Mouse (Mus musculus): ENCODE measurements around the gene Eif4h. TPM values are rescaled to one million over a fixed set of nuclear protein-coding genes. Genes with fewer than 3 reads are reported as not detected.
A peak's percentile ranks its signal among the peaks of the same experiment; 100 is the strongest.
"Not testable (repeated sequence)": the region's sequence is repeated elsewhere in the genome, so short reads cannot be mapped to it uniquely, and the experiment has no call there.

Gene Eif4h
- 100 to 1,000 TPM; 241 to 258 (median 257) TPM for total RNA-seq (2022)

DNA sequence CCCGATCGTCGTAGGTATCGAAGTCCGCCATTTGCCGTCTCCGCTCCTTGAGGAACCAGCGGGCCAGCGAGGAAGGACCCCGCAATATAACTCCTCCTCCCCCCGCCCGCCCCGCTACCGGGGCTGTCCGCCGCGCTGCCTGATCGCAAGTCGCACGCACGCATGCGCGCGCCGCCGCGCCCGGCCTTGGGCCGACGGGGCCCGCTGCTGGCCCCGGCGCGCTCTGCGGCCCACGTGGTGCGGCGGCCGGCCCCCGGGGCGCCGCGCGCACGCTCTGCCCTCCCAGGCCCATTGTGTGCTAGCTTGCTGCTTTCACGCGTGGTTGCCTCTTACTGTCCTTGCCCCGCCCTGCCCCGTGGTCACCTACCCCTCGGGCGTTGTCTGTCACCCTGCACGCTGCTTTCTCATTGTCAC, at the start of gene Eif4h:
Eif4h (minus strand) TSS at position 222 of the 414 bp plus-strand sequence.
- peak; percentile 94 for DNase-seq

DNA sequence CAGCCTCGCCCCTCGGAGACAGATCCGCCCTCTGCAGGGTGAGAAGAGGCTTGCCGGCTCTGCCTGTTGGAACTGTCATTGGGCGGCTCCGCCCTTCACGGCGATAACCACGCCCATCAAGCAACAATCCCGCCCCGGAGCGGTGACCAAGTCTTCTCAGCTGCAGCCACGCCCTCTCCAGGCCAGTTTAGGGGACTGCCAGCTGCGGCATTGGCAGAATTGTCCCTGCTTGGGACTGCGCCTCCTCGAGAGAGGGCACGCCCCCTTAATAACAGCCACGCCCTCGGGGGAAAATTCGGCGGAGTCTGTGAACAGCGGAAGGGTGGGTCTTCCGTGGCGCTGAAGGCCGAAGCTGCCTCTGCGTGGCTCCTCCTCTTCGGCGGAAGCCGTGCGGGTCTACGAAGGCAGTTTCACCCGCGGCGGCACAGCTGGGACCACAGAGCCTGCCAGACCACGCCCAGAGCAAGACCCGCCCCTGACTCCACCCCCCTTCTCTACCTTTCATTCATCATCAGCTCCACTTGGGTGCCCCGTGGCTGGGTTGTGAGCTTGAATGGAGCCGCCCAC, 49.5 kb upstream of the Eif4h start:
- DNase-seq = peak; percentile 100

DNA sequence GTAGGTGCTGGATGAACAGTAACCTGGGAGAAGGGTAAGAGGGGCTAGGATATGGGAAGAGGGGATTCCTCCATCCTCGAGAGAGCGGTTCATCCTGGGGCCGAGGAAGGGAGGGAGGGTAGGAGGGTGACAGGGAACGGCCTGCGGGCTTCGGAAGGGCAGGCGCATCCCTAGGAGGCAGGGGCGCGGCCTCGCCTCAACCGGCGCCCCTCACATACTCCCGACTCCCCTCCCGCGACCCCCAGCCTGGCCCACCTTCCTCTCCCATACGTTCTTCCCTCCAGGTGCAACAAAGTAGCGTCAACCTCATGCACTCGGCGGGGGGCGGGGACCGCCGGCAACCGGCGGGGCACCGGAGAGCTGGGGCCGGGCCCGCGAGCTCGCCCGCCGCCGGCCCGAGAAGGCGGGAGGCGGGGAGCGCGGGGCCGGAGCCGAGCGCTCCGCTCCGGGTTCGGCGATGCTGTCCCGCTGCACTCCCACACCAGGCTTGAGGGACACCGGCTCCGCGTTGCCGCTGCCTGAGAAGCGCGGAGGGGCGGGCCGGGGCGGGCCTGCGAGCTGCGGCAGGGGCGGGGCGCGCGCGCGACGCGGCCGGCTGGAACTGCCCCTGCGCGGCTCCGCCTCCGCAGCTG, 48.9 kb upstream of the Eif4h start, which contains the start of gene Limk1:
Limk1 (minus strand) TSS at position 513 of the 632 bp plus-strand sequence.
- DNase-seq = no peak

DNA sequence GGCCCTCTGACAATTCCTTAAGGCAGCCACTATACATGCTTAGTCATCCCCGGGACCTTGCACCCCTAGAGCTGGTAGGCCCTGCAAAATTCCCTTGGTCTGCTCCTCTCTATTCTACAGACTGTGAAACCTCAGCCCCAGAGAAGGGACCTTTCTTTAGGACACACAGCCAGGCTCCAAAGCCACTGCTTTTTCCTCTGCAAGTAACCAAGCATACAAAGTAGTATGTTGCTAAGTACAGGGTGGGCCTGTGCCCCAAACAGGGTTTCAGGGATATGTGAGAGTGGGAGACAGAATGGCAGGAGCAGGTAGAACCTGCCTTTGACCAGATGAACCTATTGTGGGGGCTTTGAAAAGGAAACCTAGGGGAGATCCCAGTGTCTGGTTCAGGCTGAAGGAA, 47.9 kb upstream of the Eif4h start:
- DNase-seq = no peak

DNA sequence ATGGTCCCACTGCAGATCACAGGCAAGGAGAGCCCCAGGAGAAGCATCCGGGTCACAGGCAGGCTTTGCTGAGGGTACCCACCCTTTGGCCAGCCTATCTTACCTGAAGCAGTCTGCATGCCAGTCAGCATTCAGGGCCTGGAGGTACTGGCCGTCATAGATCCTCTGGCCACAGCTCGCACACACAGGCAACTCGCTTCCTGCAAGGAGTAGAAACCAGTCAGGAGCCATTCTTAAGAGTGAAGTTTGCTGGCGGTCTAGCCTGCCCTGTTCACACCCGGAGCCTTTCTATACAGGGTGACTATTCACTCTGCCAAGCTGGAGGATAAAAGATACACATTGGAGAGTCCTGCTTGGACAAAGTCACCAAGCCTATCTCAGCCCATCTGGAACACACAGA, 47.3 kb upstream of the Eif4h start:
- DNase-seq = no peak

DNA sequence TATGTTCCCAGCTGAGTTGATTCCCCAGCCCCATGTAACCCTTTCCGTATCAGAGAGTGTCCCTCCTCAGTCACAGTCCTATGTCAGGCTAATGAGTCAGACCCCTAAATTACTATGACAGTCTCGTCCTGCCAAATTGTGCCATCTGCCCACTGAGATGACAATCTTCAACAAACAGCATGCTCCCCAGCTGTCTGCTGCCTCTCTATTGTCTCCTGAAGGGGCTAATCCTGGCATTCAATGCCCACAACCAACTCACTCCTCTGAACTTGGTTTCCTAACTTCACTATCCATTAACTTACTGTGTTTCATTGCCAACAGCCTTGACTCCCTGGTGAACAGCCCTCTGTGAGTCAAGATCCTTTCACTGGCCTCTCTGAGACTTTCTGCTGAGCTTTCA, 45.1 kb upstream of the Eif4h start:
- DNase-seq = no peak

DNA sequence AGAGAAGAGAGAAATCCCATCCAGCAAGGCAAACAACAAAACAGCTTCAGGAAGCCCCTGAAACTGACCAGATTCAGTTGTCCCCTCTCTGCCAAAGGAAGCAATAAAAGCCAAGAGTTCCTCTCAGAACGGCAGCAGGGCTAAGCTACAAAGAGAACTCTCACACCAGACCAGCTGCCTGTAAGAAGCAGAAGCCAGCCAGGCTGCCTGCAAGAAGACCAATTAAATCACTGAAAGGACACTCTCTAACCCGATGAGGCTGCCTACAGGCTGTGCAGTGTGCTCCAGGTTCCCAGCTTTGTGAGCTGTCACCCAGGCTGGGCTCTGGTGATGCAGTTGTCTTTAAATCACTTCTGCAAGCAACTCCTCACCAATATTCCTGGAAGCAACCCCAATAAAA, 44.5 kb upstream of the Eif4h start:
- DNase-seq = no peak

DNA sequence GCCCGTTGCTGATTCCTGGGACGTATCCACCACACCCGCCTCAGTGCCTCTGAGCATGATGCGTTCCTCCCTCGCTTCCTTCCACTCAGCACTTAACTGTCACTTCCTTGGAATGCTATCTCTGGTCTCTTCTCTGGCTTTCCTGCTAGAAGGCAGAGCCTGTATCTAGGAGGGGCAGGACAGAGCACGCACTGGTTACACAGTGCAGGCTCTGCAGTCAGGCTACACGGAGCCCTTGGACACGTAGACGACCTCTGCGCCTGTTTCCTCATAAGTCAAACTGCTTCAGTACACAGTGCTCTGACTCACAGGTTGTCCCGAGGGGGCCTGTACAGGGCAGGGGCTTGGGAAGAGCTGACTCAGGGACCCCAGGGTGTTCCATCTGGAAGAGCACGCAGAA, 40.9 kb upstream of the Eif4h start:
- DNase-seq = no peak

DNA sequence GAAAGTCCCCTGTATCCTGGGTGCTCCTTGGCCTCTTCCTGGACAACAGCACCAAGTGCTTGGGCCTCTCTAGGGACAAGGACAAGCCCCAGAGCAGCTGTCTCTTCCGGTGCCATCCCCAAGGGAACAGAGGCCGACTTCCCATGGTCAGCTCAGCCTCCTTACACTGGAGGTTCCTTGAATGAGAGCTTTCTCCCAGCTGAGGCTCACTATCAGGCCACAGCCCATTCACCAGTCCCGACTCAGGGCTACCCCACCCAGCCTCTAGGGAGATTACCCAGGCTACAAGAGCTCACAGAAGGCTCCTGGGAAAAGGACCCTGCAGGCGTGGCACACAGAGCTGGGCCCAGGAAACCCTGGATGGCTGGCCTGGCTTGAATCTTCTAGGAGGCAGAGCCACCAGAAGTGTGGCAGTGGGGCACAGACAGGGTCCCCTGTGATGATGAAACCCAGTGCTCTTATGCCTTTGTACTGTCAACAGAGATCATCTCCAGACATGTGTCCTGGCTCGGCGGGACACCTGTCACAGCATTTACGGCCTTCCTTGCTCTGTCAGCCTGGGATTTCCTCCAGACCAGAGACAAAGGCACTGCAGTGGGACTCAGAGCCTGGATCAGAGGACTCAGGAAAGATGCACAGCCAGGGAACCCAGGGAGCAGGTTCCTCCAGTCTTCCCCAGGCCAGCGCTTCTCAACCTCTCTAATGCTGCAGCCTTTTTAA, 39.7 kb upstream of the Eif4h start:
- no peak for DNase-seq

DNA sequence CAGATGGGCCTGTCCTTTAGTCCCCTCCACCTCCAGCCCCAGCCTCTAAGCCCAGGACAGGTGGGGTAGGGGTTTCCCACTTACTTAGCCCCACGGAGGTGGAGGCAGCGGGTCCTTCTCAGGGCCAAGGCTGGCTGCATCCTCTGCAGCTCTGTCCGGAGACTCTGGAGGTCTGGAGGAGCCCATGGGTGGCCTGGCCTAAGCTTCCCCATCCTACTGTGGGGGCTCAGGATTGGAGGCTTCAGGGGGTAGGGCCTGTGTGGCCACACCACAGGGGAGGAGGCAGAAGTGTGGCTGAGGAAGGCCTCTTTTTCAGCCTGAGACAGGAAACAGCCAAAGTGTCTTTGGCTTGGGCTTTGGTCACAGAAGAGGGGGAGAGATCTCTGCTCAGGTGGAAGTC, 38.7 kb upstream of the Eif4h start:
- no peak for DNase-seq

DNA sequence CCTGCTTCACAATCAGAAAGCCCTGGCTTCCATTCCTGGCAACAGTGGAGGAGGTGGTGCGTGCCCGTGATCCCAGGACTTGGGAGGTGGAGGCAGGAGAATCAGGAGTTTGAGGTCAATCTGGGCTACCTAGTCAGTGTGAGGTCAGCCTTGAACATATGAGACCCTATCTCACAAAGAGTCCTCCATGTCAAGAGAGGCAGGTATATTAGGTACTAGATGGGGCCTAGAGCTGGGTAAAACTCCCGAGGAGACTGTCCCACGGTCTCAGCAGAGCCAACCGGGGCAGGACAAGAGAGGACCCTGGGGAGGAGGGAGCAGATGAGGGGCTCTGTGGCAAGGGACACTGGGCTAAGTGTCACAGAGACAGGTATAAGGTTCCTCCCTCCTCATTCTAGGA, 38.2 kb upstream of the Eif4h start:
- DNase-seq = no peak

DNA sequence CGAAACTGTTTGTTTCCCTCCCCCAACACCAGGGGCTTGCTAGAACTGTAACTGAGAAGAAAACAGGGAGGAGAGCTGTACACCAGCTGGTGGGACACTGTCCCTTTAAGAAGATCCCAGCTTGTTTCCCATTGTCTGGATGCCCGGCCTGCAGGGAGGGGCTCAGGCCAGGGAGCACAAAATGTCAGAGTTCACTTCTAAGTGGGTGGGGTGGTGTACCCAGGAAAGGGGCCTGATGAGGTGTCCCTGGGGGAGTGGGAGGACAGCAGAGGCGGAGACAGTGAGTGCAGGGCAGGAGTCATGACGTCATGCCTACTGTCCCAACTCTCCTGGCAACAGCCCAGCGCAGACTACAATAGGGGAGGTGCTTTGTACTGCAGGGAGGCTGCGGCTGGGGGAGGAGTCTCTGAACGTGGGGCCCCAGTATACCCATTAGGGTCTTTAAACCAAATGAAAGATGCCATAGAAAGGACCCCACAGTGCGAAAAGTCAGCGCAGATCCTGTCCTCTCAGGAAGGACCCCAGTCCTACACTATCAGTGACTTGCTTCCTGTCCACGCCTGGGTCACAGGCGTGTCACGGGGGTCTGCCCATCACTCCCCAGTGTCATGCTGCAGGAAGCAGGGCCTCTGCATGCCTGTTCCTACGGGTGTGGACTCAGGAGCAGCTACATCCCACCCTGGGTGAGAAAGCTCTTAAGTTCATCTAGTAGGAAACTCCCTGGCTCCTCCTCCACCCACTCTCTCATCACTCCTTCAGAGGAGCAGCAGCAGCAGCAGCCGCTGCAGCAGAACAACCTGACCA, 36.9 kb upstream of the Eif4h start:
- peak; percentile 82 for DNase-seq

DNA sequence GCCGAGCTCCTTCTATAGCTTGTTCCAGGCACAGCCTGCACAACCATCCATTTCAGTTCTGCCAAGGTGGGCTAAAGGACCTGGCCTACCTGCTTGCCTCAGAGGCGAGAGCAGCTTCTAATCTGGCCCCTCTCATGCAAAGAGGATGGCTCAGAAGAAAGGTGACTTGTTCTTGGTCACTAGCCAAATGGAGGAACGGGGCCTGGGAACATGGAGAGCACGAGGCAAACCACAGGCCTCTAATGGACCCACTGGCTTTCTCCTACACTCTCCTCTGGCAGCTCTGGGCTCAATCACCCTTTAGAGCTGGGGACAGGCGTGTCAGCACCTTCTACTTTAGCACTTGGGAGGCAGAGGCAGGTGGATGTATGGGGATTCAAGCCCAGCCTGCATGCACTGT, 35.7 kb upstream of the Eif4h start:
- DNase-seq = no peak

DNA sequence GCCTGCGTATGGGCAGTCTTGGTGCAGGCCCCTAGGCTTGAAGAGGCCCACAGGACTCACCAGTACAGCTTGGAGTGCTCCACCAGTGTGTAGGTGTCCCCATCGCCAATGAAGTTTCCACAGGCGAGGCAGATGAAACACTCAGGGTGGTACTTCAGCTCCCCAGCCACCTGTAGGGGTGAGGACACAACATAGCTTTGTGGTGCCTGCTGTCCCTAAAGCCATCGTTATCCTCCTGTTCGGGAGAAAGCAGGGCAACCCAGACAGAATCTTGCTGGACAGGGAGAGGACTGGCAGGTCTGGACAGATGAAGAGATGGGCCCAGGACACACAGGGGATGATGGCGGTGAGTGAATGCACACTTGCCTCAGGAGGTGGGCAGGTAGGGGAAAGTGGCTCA, 33.3 kb upstream of the Eif4h start:
- DNase-seq = no peak

DNA sequence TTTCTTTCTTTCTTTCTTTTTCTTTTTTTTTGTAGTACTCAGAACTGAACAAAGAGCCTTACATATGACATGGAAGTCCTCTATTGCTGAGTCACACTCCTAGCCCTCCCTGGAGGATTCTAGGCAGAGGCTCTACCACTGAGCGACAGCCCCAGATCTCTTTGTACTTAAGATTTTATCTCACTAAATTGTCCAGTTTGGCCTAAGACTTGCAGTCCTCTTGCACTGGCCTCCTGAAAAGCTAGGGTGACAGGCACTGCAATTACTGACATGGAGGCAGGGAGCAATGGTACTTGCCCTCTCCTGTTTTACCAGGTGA, 32.9 kb upstream of the Eif4h start:
- DNase-seq = no peak

DNA sequence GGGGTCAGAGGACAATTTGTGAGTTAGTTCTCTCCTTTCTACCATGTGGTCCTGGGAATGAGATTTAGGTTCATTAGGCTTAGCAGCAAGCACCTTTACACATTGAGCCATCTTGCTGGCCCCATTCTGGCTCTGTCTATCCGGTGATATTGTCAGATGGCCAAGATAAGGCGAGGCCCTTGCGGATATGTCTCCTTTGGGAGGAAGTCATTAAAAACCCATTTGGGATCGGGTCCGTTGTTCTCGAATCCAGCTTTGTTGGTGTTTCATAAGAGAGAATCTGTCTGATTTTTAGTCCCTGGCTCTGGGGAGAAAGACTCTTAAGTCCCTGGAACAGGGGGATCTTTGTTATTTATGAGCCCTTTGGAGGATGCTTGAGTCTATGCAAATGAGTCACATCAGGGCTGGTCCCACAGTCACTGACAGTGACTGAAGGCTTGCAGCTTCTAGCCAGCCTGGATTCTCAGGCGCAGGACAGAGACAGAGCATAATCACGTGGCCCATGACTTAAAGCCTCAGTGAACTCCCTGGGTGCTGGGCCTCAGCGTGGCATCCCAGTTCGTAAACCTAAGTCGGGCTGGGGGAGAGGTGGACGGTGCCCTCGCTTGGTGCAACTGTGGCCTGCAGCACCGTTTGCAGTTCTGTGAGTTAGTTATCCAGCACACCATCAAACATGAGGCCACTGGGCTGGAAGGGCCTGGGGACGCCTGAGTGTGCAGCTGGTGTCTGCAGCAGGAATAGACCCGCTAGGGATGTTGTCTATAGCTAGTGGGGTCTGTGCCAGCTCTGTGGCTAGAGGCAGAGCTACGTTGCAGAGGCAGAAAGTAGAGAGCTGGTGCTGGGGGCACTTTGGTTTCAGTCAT, 32.3 kb upstream of the Eif4h start:
- DNase-seq = no peak

DNA sequence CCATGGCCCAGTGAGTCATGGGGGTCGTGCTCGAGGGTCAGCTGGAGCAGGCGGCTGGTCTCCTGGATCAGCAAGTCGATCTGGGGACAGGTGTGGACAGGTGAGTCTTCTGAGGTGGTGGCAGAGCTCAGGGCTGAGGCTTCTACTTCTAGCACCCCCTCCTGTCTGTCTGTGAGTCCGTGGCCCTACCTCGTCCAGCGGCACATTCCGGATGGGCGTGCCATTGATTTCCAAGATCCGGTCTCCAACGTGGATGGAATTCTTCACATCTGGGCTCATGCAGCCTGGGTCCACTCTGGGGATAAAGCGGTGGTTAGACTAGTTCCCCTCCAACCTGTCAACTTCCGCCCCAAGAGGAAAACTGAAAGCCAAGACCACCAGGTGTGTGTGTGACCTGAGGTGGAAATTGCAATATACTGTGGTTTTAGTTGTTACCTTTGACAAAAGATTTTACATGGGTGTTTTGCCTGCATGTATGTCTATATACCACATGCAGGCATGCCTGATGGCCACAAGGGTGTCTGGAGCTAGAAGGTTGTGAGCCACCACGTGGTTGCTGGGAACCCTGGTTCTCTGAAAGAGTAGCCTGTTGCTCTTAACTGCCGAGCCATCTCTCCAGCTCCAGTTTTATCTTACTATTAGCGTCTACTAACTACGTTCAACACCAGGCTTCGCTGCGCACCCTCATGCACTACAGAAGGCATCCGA, 29.9 kb upstream of the Eif4h start:
- no peak for DNase-seq

DNA sequence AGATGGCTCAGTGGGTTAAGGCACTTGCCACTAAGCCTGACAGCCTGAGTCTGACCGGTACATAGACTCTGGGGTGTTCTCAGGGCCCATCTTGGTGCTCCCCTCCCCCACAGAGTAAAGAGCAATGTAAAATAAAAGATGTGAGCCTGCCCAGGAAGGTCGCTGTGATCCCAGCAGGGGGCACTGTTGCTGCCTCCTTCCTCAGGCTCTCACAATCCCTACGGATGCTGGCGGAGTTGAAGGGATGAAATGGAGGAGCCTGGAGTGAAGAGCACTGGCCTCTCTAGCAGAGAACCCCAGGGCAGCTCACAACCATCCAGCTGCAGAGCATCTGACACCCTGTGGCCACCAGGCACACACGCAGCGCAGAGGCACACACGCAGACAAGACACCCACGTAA, 29.2 kb upstream of the Eif4h start:
- DNase-seq = no peak

DNA sequence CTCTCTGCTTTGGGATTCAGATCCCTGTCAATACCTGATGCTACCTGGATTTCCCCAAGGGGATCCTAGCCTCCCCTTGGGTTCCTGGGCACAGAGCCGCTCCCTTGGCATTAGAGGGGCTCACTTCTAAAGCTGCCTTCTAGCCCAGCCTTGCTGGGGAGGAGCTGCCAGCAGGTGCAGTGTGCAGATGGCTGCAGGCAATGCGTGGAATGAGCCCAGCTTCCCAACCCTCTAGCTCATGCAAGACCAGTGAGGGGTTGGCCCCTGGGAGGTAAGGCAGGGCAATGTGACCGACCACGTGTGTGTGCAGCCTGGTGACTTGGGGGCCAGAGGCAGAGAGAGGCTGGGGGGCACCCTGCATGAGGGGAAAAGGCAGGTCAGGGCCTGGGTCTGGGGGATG, 17.4 kb upstream of the Eif4h start:
- no peak for DNase-seq

DNA sequence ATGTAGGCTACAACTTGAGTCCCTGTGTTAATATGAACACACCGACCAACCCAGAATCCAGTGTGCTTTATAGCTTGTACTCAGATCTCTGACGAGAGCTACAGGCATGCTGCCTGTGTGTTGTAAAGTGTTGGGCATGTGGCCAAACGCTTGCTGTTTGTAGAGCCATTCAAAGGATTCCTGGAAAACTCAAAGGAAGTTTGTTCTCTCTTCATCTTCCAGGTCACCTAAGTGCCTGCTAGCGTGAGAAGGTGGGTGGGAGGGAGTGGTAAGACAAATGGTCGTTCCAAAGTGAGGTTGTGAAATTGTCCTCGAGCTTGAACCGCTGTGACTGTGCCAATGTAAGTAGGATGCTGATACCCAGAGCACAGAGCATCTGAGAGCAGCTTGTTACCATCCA, 12.7 kb upstream of the Eif4h start:
- no peak for DNase-seq

DNA sequence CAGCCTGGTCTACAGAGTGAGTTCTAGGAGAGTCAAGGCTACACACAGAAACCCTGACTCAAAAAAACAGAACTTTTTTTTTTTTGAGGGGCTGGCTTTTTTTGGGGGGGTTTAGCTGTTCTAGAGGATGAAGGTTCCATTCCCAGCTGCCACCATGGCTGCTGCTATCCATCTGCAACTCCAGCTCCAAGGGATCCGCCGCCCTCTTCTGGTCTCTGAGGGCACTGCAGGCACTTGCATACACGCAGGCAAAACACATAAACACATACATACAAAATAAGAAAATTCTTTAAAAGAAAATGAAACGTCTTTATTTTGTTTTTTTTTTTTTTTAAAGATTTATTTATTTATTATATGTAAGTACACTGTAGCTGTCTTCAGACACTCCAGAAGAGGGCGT, 11.6 kb upstream of the Eif4h start:
- DNase-seq = no peak

DNA sequence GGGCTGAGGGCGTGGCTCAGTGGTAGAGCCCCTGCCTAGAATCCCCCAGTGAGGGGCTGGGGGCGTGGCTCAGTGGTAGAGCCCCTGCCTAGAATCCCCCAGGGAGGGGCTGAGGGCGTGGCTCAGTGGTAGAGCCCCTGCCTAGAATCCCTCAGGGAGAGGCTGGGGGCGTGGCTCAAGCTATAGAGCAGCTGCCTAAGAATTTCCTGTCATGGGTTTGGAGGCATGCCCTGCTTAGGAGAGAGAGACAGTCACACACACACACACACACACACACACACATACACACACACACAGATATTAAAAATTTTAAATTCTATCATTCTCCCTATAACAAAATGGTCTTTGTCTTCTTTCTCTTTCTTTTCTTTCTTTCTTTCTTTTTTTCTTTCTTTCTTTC, 9.7 kb upstream of the Eif4h start:
- DNase-seq = not testable (repeated sequence)

Data from adrenal gland, adult 8-10 months (tissue).